Mouse (Mus musculus) adrenal gland, adult (tissue): ENCODE data around the gene Mtmr6.
"Not testable (repeated sequence)": the region's sequence is repeated elsewhere in the genome, so short reads cannot be mapped to it uniquely, and the experiment has no call there.

Source experiments
- DNase-seq, 2 experiments: peaks; one replicate each; pipeline ENCODE4 v3.0.0; 2022 to 2023; ENCODE audit warnings: low spot score in 1 of 2; ENCODE audit not compliant: inconsistent age in 2 of 2

Mtmr6 gene

DNA sequence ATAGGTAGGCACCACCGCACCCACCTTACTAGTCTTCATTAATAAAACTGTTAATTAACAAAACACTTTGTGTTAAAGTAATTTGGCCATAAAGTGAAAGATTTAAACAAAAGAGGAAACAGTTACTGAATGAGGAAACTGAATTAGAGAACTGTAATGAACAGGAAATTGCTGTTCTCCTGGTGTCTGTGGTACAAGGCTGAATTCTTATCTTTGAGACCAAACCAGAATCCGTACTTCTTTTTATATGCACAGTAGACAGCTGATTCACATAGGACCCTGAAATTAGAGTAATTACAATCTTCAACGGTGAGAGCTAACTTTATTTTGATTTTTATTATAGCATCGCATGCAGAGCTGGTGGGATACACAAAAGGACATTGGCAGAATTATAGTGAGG, 25.3 kb downstream of the Mtmr6 start:
- no peak for DNase-seq

DNA sequence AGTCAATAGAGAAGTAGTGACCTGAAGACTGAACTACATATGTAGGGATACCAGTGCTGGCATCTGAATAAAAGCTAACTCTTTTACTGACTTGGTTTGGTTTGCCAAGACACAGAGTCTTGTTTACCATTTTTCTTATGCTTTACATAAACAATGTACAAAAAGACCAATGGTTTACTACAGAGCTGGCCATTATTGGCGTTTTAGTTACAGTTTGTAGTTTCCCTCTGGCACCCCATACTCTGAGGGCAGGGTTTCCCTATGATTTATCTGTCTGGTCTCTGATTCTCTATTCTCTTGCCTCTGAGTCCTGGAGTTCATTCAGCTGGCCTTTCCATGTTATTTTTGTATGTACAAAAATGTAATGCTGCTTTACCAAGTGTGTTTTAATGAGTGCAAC, 30.5 kb downstream of the Mtmr6 start:
- no peak for DNase-seq

DNA sequence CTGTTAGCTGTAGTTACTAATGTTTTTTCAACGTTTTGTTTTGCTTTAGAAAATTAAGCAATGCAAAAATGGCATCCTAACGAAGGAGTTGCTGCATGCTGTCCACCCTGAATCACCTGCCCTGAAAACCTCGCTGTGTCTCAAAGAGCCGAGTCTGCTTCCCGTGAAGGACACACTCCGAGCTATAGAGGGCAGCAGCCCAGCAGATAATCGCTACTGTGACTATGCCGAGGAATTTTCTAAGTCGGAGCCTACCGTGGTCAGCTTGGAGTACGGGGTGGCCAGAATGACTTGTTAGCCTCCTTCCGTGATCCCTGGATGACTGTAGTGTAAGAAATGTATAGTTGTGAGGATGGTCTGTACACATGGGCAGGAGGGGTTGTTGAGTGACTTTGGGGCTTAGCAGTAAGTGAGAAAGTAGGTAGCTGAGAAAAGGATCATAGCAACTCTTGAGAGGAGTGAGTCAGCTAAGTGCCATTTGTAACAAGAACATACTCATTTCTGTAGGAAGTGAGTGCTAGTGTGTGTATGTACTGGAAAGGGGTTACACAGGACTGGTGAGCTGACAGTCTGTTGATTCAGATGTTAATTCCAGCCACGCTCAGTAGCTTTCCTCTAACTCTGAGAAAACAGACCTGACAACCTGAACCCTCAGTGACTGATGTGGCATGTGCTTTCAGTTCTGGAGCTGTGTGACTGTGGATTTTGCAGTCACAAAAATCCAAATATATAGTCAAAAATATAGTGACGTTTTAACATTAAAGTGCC, 35.4 kb downstream of the Mtmr6 start:
- DNase-seq, result no peak

DNA sequence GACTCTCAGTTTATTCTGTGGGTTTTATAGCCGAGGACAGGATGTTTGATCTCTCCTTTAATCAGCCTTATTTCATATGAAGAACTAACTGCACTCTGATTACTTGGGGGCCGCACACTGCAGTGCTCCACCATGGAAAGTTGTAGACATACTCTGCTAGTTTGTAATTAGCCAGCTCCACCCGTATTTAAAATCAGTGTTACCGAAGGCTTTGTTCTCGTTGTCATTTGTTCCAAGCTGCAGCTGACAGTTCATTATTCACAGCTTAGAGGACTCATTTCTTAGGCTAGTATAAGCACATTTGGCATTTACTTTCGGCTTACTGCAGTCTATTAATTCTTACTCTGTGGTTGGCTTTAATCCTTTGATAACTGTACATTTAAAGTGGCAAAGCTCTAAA, 36.0 kb downstream of the Mtmr6 start:
- no peak for DNase-seq

DNA sequence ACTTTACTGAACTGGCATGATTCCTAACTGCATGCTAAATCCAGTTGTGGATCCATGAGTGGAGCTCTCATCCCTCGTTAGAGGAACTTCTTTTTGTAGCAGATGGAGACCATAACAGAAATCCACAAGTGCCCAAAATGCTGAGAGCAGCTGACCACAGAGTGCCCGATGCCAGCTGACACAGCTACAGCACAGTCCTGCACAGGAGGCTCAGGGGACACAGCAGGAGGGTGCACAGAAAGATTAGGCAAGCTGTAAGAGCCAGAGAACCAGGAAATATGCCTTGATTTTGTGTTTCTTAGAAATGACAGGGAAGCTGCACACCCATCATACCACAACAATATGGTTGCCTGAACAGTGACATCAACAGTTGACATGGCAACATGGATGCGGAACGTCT, 37.4 kb downstream of the Mtmr6 start:
- no peak for DNase-seq

DNA sequence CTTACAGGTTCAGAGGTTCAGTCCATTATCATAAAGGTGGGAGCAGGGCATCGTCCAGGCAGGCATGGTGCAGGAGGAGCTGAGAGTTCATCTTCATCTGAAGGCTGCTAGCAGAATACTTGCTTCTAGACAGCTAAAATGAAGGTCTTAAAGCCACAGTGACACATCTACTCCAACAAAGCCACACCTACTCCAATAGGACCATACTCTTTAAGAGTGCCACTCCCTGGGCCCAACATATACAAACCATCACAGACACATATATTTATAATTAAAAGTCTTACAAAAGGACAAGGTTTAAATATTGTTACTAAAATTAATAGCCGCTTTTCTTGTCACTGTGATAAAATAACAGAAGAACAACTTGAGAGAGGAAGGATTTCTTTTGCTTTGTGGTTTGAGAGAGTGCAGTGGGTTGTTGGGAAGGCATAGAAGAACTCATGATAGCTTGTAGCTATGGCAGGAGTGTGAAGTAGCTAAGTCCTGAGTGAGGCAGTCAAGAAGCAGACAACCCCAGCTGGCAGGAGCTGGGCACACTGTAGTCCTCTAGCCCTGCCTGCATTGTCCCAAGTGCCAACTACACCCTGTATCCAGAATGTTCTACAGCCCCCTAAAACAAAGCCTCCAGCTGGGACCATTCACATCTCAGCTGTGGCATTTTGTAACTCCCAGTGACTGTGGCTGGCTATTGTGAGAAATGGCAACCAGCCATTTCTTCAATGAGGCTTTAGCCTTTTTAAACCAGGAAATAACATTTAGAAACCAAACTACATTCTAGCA, 39.6 kb downstream of the Mtmr6 start:
- DNase-seq, result no peak

DNA sequence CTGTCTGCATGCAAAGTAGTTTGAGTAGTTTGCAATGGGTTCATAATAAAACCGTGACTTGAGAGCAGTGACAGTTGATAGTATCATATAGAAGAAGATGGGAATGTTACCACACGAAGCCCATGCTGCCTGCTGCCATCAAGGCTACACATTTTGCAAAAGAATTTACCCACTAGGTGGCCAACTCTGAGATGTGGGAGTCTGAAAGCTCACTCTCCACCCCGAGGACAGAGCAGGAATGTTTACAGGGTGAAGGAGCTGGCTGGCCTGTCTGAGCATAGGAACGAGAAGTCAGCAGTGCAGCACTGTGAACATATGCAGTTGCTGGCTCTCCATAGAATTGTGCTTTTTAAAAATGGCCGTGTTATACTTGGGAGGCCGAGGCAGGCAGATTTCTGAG, 43.1 kb downstream of the Mtmr6 start:
- no peak for DNase-seq

DNA sequence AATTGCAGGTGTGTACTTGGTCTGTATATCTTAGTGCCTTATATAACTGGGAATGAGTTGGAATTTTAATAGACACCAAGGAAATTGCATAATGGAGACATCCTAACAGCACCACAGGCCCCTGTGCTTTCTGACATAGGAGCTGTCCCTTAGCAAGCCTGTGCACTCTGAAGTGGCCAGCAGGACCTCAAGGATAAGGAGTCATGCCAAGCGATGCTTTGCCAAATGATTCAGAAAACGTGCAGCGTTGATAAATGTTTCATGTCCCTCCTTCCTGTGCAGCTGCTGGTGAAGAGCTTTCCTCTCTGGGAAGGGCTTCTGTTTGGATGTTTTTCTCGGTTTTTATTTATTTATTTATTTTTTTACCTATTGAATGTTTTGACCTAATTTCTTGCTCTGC, 45.7 kb downstream of the Mtmr6 start:
- peak; percentile 75 to 90 for DNase-seq

DNA sequence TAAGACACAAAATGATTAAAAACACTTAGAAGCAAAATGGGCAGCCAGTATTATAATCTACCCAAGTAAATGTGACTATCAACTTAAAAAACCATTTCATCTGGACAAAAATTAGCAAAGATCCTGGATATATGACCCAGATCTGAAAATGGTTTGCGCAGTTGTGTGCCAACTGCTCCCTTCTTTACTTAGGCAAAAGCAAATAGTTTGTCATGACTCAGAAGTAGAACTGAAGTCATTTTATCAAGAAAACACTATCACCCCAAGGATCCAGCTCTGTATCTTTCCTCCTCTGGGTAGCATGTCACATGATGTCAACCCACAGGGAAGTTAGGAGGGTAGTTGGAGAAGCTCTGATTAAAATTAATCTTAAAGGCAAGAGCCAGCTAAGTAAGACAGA, 54.2 kb downstream of the Mtmr6 start:
- DNase-seq, result no peak

DNA sequence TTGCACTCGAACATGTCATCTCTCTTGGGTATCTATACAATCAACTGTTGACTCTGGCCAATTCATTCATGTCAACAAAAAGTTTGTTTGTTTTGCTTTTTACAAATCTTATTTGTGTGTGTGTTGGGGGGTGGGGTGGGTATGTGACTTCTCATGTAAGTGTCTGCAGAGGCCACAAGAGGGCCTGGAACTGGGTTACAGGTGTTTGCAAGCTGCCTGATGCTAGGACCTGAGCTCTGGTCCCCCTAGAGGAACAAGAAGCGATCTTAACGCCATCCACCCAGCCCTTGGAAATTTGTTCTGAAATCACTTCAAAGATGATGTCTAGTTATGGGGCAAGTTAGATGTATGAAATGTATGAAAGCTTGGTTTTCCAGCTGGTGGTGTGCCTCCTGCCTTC, 55.8 kb downstream of the Mtmr6 start:
- no peak for DNase-seq

DNA sequence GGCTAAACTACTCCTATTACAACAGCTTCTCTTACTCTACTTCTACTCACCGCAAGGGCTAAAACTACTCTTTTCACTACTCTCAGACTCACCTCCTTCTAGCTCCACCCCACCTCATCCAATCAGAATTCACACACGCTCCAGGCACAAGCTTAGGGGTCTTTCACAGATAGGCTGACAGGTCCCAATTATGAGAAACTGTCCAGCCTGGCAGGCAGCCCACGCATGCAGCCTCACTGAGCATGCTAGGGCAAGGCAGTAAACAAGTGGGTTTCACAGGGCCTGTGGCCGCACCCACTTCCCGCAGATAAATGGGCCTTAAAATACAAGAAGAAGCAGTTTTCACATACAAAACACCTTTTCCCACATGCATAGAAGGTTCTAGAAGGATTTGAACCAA, 75.0 kb downstream of the Mtmr6 start:
- DNase-seq, result not testable (repeated sequence)

DNA sequence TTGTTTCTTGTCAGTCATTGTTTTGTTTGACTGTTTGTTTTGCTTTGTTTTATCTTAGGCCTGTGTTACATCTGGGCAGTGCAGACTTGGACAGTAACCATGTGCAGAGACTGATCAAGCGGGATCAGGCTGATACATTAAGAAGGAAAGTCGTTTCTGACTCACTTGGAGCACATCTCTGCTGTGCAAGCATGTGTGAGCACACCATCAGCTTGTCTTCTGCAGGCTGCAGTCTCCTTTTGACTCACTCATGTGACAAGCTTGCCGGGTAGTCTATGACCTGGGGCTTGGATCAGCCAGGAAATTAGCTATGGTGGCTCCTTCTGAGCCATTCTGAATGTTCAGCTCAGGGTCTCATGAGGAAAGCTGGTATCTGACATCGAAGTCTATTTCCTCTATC, 75.5 kb downstream of the Mtmr6 start:
- DNase-seq, result no peak

DNA sequence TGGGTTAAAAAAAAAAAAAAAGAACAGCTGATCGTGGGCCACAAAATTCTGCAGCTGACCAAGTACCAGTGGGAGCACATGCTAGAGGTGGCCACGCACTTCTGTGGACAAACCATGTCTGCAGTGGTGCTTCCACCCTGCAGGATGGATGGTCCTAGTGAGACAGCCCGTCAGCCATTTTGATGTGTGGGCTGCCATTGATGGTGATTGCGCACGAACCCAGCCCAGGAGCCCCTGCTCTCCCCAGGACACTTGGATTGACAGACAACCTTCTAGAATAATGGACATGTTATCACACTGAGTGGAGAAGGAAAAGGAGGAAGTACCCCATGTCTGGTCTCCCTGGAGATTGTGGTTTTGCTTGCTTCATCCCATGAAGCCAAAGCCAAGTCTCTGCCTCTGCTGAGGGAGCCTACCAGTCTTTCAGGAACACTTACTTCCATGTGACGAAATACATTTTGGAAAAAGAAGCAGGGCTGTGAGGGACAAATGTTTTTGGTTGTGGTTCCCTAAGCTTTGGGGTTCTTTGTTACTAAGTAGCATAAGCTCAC, 80.4 kb downstream of the Mtmr6 start:
- no peak for DNase-seq
